ENCODE assay signal across 10 mouse cellular contexts in the genomic region with DNA sequence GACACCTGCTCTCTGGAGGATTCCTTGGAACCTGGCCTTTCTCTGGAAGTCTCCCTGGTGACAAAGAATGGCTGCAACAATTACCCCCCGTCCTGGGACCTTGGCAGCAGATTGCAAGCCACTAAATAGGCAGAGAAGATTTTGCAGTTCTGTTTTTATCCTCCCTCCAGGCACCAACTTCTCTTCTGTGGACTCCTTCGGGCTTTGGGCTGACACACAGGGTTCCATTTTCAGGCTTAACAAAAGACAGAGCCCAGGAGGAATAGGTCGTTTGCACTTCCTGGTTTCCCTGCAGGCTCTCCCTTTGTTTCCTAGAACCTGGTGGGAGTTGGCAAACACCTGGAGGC. TPM values are rescaled to one million over a fixed set of nuclear protein-coding genes. Genes with fewer than 3 reads are reported as not detected.
A peak's percentile ranks its signal among the peaks of the same experiment; 100 is the strongest.
DNase-seq lines count a peak whose midpoint lies in the region; ATAC-seq and TF ChIP-seq lines count a peak whose summit lies in the region.
"Had no signal": no experiment of that assay in that cellular context is flagged by ENCODE, and none has a peak within 500 bp of the region (broad histone marks: within the 10 kb centered on the region; RNA-seq: fewer than 3 reads in every experiment).

No protein-coding gene starts in this region.

- H3K27me3 ChIP-seq in forebrain, embryonic 13.5 days, result no peaks in the 10 kb centered on the region
- H3K27me3 ChIP-seq in intestine, embryonic 14.5 days (replicated peaks; ENCODE audit: control insufficient read depth, insufficient read depth, low read length), result no peaks in the 10 kb centered on the region
- H3K27me3 ChIP-seq in neural tube, embryonic 14.5 days (ENCODE audit: control insufficient read depth, insufficient read depth, low read length), result no peaks in the 10 kb centered on the region

- peak overlapping the region; percentile 40; the same call in 1 of the 2 replicates for H3K4me3 ChIP-seq in layer of hippocampus, adult 2 months
- H3K4me3 ChIP-seq in forebrain, embryonic 13.5 days, result peak overlapping the region; percentile 5; the same call in 1 of the 2 replicates
- peak overlapping the region; percentile 8; the same call in 1 of the 2 replicates for H3K4me3 ChIP-seq in intestine, embryonic 14.5 days (ENCODE audit: low read depth, low read length)
- peak overlapping the region; percentile 10; the same call in 1 of the 2 replicates for H3K4me3 ChIP-seq in neural tube, embryonic 14.5 days (ENCODE audit: low read depth, low read length)

- H3K36me3 ChIP-seq in forebrain, embryonic 13.5 days (ENCODE audit: poor library complexity, severe bottlenecking), result no peaks in the 10 kb centered on the region
- H3K36me3 ChIP-seq in intestine, embryonic 14.5 days (ENCODE audit: control insufficient read depth, insufficient read depth, low read length), result no peaks in the 10 kb centered on the region
- H3K36me3 ChIP-seq in neural tube, embryonic 14.5 days (ENCODE audit: control insufficient read depth, insufficient read depth, low read length), result no peaks in the 10 kb centered on the region

- no peak for TF ChIP-seq CTCF in layer of hippocampus, adult 2 months (conservative IDR thresholded peaks at IDR 0.05)

- no peak for ATAC-seq in forebrain, embryonic 13.5 days
- ATAC-seq in intestine, embryonic 14.5 days (replicated peaks; ENCODE audit: low FRiP score, low TSS enrichment, low read depth), result no peak
- ATAC-seq in neural tube, embryonic 14.5 days (ENCODE audit: low read depth), result peak; percentile 28; the same call in 1 of the 2 replicates
- no peak for ATAC-seq in cerebellum, adult (ENCODE audit: insufficient number of reproducible peaks, low FRiP score, low TSS enrichment)

- DNase-seq in layer of hippocampus, adult 2 months (ENCODE audit: low spot score in 2 of 2), result no peak
- DNase-seq in layer of hippocampus, postnatal 36 days, result no peak
- peak; percentile 63 for DNase-seq in intestine, embryonic 14.5 days (ENCODE audit: low spot score)
- DNase-seq in cerebellum, postnatal 36 days, result no peak
- no peak for DNase-seq in urinary bladder, postnatal 25 days (ENCODE audit: low spot score)
- DNase-seq: kidney, postnatal 36 days; spleen, adult 18-20 months had no signal

- no peaks in the 10 kb centered on the region for H3K9me3 ChIP-seq in forebrain, embryonic 13.5 days (replicated peaks)
- no peaks in the 10 kb centered on the region for H3K9me3 ChIP-seq in intestine, embryonic 14.5 days (ENCODE audit: control insufficient read depth, low read length)
- H3K9me3 ChIP-seq in neural tube, embryonic 14.5 days (ENCODE audit: control insufficient read depth, low read length), result no peaks in the 10 kb centered on the region

- no peak overlapping the region for H3K9ac ChIP-seq in forebrain, embryonic 13.5 days
- 0 out of 2 replicates have a peak overlapping the region, but pooled peaks have one; percentile 0 for H3K9ac ChIP-seq in intestine, embryonic 14.5 days (ENCODE audit: low read length)
- H3K9ac ChIP-seq in neural tube, embryonic 14.5 days (replicated peaks; ENCODE audit: low read depth, low read length), result no peak overlapping the region

- peaks cover 8% of the 10 kb centered on the region; the same call in 1 of the 2 replicates for H3K4me1 ChIP-seq in forebrain, embryonic 13.5 days
- peaks cover 4% of the 10 kb centered on the region for H3K4me1 ChIP-seq in intestine, embryonic 14.5 days (replicated peaks; ENCODE audit: control insufficient read depth, insufficient read depth, low read length)
- peaks cover 6% of the 10 kb centered on the region for H3K4me1 ChIP-seq in neural tube, embryonic 14.5 days (ENCODE audit: control insufficient read depth, insufficient read depth, low read length)

- no peak overlapping the region for H3K27ac ChIP-seq in layer of hippocampus, adult 2 months
- H3K27ac ChIP-seq in forebrain, embryonic 13.5 days, result no peak overlapping the region
- H3K27ac ChIP-seq in intestine, embryonic 14.5 days (ENCODE audit: low read depth), result peak overlapping the region; percentile 68
- 0 out of 2 replicates have a peak overlapping the region, but pooled peaks have one; percentile 22 for H3K27ac ChIP-seq in neural tube, embryonic 14.5 days (ENCODE audit: low read depth, low read length)

- 3% methylated on average over 3 of the region's 3 CpGs for WGBS in forebrain, embryonic 13.5 days
- 4% methylated on average over 3 of the region's 3 CpGs for WGBS in intestine, embryonic 14.5 days
- WGBS in neural tube, embryonic 14.5 days, result 11% methylated on average over 3 of the region's 3 CpGs

- H3K4me2 ChIP-seq in forebrain, embryonic 13.5 days, result peak overlapping the region; percentile 30
- H3K4me2 ChIP-seq in intestine, embryonic 14.5 days (ENCODE audit: low read length), result peak overlapping the region; percentile 30
- peak overlapping the region; percentile 36 for H3K4me2 ChIP-seq in neural tube, embryonic 14.5 days (ENCODE audit: low read depth, low read length)

RNA-seq across cellular contexts. Expression of a gene that starts 7.9 kb away (rescaled TPM):
- total RNA-seq in layer of hippocampus, adult 2 months (2021), result 10 to 100 TPM; 76.5 to 80.4 TPM
- 10 to 100 TPM; 77.7 to 77.8 TPM for total RNA-seq in layer of hippocampus, postnatal 36 days (2021)
- polyA plus RNA-seq in forebrain, embryonic 13.5 days (2015; fragmentation: Nextera tagmentation; extraction: Ambion mirVana), result 65.2 and 67.7 TPM in 2 replicates
- polyA plus RNA-seq in intestine, embryonic 14.5 days (2014; fragmentation: Nextera tagmentation; extraction: Ambion mirVana), result 27.7 and 28.3 TPM in 2 replicates
- polyA plus RNA-seq in neural tube, embryonic 14.5 days (2014; fragmentation: Nextera tagmentation; extraction: Ambion mirVana), result 57.1 and 61.8 TPM in 2 replicates

Comparison
In these comparisons a context has a peak if more than half of its experiments do, and no peak if none do; other contexts are left out.
1. H3K27ac ChIP-seq: peak in intestine, embryonic 14.5 days (single experiment) and neural tube, embryonic 14.5 days (single experiment); none in layer of hippocampus, adult 2 months (single experiment) and forebrain, embryonic 13.5 days (single experiment).
2. Peak in every context shown above with its lines, with median percentiles within 50 percentile points of each other: H3K4me3 ChIP-seq and H3K4me2 ChIP-seq.